Mouse (Mus musculus) CD4-positive, CD25-positive, alpha-beta regulatory T cell, adult 4 months (primary cell): ENCODE measurements around the gene Pip4k2b. TPM values are rescaled to one million over a fixed set of nuclear protein-coding genes. Genes with fewer than 3 reads are reported as not detected.
A peak's percentile ranks its signal among the peaks of the same experiment; 100 is the strongest.
"Not testable (repeated sequence)": the region's sequence is repeated elsewhere in the genome, so short reads cannot be mapped to it uniquely, and the experiment has no call there.

ENCODE experiments used
- ATAC-seq: one replicate; pipeline ENCODE4 v1.8.0; 2017
- polyA plus RNA-seq, 2 experiments: library from polyadenylated mRNA; unstranded; fragments of 100-300 nt; shearing (Covaris generic); gene quantifications; one replicate each; pipeline ENCODE4 v1.2.1; 2017

The Pip4k2b gene
- polyA plus RNA-seq, 2 experiments from 2014 or later = 1.4 to 2.2 TPM

DNA sequence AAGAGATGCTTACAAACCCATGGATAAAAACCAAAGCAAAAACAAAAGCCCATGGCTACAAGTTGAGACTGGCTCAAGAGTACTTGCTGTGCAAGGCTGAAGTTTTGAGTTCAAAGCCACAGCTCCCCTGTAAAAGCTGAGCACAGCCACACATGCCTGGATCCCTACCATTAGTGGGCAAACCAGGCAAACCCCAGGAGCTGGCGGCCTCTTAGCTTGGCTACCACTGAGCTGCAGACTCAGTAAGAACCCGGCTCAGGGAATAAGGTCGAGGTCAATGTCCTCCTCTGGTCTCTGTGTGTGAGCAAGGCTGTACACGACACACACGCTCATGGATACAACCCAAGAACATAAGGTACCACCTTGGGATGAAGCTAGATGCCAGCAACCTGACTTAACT lies 4.0 kb upstream of the Pip4k2b start:
- no peak for ATAC-seq

DNA sequence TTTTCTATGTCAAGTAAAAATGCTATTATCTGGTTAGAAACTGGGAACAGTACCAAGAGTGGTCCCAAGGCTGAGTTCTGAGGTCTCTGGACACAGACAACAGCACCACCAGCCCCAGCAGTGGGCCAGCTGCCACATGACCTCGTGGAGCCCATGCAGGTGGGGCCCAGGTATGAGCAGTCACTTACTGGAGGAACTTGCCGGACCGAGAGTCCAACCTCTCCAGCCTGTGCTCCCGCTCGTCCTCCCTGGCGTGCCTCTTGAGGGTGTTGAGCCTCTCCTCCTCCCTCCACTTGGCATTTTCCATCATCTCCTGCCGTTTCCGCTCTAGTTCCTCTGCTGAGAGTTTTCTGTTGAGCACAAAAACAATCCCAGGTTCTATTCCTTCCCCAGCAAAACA lies 3.3 kb upstream of the Pip4k2b start:
- no peak for ATAC-seq

DNA sequence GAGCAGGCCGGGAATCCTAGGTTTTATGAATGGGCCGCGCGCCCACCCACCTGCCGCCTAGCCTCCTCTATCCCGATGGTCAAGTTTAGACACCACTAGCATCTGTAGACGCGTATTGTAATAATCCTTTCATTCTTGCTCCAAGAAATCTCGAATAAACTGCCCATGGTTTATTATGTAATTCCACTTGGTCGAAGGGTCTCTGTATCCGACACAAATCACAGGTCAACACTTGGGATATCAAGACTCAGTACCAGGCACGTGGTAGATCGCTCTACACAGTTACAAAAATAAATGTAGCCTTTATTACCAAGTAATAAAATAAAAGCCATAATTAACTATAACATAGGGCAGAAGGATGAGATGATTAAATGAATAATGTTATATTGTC lies 822 bp upstream of the Pip4k2b start:
- no peak for ATAC-seq

- ATAC-seq = peak; percentile 95
Observed at GRCm38 (mm10) chr11:97744718-97745330, 320 bp upstream of the Pip4k2b start.

DNA sequence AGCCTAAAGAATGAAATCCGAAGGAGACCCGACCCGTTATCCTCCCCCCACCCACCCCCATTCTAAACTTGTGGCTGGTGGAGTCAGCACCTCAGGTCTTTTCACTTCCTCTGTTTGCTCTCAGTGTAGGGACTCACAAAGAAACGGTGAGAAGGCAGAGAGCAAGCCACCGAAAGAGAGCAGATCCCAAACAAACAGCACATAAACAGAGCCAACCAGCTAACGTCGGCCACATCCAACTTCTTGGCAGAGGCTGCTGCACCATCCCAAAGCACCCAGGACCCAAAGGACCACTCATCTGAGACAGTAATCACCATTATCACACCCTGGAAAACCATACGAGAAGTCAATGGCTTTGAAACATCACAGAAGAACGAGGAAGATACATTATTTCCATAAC lies 1.1 kb downstream of the Pip4k2b start:
- ATAC-seq = no peak

- no peak for ATAC-seq
Observed at GRCm38 (mm10) chr11:97742591-97742990, 1.9 kb downstream of the Pip4k2b start.

DNA sequence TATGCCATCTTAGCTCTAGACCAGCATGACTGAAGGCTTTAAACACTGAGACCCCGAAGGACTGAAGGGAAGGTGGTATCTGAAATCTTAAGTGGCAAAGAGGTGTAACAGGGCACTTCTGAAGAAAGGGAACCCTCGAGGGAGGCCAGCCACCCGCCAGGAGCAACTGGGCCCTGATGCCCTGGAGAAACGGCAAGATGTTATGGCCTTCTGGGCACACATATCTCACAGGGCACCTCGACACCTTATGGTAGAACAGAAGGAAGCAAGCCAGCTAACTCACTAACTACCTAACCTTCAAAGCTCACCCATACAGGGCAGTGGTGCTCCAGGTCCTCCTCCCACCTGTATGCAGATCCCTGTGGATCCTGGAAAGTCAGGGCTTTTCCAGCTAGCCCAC lies 2.3 kb downstream of the Pip4k2b start:
- ATAC-seq = no peak

DNA sequence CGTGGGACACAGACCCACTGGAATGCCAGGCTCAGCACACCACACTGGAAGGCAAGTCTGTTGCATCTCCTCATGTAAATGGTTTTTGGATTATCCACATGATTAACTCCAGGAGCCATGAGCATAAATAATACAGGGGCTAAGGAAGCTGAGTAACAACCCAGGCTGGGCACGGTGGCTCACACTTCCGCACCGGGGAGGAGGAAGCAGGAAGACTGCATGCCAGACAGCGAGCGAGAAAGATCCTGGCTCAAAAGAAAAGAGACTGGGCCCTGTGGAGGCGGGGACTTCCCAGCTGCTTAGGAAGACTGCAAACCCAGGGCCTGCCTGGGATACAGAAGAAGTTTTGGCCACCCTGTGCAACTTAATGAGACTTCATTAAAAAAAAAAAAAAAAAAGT lies 4.3 kb downstream of the Pip4k2b start:
- ATAC-seq = no peak

GRCm38 (mm10) chr11:97739155-97739554 lies 5.3 kb downstream of the Pip4k2b start:
- ATAC-seq = no peak

DNA sequence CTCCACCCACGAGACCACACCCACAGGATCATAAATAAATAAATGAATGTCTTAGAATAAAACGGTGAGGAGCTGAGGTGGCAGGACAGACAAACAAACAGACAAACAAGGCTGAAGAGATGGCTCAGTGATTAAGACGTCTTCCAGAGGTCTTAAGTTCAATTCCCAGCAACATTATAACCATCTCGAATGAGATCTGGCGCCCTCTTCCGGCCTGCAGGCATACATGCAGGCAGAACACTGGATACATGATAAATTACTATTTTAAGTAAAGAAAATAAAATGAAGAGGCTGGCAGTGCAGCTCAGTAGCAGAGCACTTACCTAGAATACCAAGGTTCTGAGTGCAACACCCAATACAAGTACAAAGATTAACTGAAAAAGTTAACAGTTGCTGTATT lies 5.8 kb downstream of the Pip4k2b start:
- no peak for ATAC-seq

DNA sequence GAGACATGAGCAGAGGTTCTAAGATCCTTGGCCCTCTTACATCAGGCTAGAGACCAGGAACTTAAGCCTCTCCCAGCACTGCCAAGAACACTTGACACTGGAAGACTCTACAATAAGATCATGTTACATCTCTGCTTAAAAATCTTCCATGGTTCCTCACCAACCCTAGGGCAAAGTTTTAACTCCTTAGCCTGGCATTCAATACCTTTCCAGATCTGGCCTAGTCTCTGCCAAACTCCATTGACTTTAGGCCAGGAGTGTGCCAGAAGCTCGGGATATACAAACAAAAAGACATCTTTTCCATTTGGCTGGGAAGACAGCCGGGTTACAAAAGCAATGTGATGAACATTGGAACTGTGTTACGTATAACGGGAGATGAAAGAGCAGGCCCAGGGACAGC lies 6.9 kb downstream of the Pip4k2b start:
- ATAC-seq = no peak

DNA sequence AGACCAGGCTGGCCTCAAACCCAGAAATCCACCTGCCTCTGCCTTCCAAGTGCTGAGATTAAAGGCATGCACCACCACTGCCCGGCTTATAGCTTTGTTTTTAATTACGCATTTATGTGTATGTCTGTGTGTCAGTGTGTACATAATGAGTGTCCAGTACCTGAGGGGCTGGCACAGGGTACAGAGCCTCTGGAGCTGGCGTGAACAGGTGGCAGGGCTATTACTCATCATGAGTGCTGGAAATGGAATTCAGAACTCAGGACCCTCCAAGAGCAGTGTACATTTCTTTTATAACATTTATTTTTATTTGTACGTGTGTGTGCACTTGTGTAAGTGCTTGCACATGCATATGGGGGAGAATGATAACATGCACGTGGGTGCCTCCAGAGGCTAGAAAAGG lies 7.9 kb downstream of the Pip4k2b start:
- ATAC-seq = no peak

- not testable (repeated sequence) for ATAC-seq
Observed at GRCm38 (mm10) chr11:97734810-97735209, 9.7 kb downstream of the Pip4k2b start.

DNA sequence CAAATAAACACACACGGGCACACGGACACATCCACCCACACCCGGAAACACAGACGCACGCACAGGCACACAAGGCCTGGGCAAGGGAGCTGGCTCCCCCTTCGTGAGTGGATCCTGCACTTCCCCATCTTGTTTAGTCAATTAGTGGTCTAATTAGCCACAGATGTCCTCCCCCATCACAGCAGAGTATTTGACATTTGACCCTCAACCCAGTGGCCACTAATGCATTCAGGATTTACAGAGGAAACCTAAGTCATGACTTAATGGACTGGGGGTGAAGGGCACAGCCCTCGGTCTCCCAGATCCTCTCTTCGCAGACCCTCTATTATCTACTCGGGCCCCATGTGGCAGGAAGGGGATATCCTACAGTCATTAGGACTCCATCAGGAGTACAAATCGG lies 10.8 kb downstream of the Pip4k2b start:
- no peak for ATAC-seq

- ATAC-seq = peak; percentile 40
Observed at GRCm38 (mm10) chr11:97728730-97729129, 15.8 kb downstream of the Pip4k2b start.

DNA sequence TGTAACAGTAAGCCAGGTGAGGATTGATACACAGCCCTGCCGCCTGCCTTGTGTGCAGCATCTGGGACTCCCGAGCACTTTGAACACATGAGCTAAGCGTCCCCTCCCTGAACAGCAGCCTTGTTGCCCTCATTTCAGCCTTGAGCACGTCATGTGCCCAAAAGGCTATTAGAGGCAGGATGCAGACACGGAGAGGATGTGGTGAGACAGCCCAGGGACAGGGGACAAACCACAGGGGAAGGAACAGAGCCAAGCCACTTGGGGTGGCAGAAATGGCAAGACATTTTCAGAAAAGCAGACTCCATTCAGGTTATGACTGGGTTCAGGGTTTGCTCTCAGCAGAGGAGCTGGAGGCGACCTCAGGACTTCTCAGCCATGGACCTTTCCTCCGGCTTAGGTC lies 16.2 kb downstream of the Pip4k2b start:
- peak; percentile 99 for ATAC-seq

DNA sequence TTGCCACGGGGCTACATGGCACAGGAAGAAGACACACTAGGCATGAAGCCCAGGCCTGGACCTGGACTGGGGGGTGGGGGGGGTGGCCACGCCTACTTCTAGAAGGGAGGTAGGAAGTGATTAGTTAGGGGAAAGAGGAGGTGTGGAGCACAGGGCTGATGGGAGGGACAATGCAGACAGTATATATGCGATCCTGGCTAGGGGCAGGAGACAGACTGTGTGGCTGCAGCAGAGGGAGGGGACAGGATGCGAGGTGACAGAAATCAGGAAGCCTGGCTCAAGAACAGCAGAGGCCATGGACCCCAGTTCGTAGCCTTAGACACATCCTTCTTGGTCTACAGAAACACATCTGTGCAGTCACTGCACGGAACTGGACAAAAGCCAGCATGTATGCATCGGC lies 20.8 kb downstream of the Pip4k2b start:
- no peak for ATAC-seq

DNA sequence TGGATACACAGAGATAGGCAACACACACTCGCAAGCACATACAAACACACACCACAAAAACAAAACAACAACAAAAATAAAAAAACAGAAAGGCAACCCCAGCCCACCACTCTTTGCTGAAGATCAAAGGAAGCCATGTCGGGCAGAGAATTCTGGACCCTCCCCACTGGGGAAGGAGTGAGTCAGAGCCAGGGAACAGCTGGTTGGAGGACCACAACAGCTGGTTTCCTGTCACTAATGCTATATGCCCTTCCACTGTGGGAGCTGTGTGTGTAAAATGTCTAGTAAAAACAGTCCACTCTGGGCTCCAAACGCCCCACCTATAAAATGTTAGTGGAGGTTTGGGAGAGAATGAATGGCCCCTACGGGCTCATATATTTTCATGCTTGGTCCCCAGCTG lies 23.2 kb downstream of the Pip4k2b start:
- ATAC-seq = no peak

DNA sequence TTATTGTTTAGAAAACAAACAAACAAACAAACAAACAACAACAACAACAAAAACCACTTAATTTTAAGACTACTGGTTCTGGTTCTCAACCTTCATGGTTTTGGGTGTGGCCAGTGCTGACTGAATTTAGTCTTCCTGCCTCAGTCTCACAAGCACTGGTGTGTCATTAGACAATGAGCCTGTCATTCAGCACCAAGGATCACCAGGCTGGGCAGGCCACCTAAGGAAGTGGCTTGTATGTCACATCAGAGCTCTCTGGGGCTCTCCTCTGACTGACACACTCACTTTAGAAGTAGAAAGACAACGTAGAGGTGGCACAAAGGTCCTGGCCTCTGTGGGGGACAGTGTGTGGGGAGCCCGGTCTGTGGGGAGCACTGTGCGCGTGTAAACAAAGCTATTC lies 25.5 kb downstream of the Pip4k2b start:
- ATAC-seq = peak; percentile 82

GRCm38 (mm10) chr11:97718281-97718860 lies 26.1 kb downstream of the Pip4k2b start:
- peak; percentile 42 for ATAC-seq

DNA sequence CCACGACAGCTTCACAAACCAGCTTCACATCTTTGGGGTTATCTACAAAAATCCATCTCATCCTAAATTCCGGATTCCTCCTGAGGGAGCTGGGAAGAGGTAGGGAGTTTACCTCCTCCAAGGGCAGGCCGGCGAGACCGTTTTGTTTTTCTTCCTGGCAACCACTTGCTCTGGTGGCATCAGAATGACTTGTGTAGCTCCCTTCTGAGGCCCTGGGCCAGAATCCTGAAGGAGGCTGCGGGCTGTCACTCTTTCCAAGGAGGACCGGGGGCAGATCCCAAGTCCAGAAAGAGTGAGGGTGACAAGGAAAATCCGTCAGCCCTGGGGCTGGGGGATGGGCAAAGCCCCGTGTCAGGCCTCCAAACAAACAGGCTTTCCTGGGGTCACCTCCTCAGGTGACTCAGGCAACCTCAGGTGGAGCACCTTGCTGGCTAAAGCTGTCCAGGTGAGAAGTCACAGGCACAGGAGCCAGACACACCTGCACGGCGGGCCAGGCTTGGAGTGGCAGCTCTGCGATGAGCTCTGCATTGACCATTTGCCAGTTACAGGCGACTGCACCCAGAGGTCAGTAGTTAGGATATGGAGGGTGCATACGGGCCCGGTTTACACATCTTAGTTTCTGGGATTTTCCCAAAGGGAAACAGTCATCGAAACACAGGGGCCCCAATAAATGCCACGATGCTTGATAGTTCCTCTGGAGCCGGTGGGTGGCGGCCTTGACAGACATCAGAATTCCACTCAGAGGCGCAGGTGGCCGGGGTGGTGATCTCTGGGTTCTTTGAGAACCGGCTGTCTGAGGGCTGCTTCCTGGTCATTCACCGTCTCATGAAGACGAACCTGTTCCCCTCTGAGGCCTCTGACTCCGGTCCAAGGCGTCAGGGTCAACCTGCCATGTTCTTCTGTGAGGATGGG lies 26.9 kb downstream of the Pip4k2b start:
- no peak for ATAC-seq

GRCm38 (mm10) chr11:97716021-97716420 lies 28.5 kb downstream of the Pip4k2b start:
- no peak for ATAC-seq

DNA sequence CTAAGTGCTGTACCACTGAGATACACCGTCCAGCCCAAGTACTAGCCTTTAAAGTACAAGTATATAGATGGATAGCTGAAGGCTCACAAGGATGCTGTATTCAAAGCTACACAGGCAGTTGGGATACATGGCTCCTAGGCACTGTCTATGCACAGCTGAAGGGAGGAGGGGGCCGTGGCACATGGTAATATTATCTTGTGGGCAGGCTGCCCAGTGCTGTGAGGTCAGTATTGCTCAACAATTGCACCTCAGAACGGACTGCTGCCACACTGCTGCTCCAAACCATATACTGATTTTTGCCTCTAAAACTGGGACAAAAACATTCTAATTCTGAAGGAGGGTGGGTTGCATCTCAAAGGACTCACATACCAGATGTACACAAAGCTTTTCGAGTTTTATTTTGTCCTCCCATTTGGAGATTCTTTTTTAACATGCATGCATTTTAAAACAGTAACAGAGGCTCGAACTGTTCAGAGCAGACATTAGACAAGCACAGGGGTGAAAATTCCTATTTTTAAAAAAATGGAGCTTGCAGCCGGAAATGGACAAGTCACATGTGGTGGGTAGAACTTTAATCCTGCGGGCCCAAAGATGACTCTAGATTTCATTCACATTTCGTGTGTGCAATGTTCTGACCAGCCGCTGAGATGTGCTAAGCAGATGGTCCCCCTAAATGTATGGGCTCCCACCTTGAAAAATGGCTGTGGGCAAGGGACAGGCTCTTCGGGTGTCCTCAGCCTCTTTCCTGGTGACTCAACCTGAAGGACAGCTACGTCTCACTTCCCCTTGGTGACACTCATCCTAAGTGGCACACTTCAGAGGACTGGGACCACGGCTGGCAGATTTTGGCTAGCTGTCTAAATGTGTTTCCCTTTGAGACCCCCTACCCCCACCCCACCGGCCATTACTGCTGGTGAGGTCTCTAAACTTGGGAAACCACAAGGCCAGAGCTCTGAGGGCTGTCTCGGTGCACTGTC lies 29.4 kb downstream of the Pip4k2b start:
- ATAC-seq = no peak
